ENCODE assay signal across 24 mouse cellular contexts in genomic region chr15:80721861-80722260, GRCm38 (mm10). TPM values are rescaled to one million over a fixed set of nuclear protein-coding genes. Genes with fewer than 3 reads are reported as not detected.
DNase-seq lines count a peak whose midpoint lies in the region; ATAC-seq and TF ChIP-seq lines count a peak whose summit lies in the region.
"Had no signal": no experiment of that assay in that cellular context is flagged by ENCODE, and none has a peak within 500 bp of the region (broad histone marks: within the 10 kb centered on the region; RNA-seq: fewer than 3 reads in every experiment).

No protein-coding gene starts in this region.

- peak overlapping the region; percentile 15; the same call in 1 of the 2 replicates for H3K9ac ChIP-seq in heart, adult 2 months (ENCODE audit: low read depth, low read length)
- H3K9ac ChIP-seq in heart, embryonic 12.5 days: no peak overlapping the region
- H3K9ac ChIP-seq in midbrain, embryonic 11.5 days (ENCODE audit: low read length): no peak overlapping the region
- no peak overlapping the region for H3K9ac ChIP-seq in midbrain, embryonic 15.5 days
- H3K9ac ChIP-seq: embryonic facial prominence, embryonic 15.5 days; forebrain, embryonic 15.5 days; hindbrain, embryonic 14.5 days had no signal

- no peaks in the 10 kb centered on the region for H3K27me3 ChIP-seq in heart, adult 2 months (ENCODE audit: control insufficient read depth, insufficient read depth, low read length)
- no peaks in the 10 kb centered on the region for H3K27me3 ChIP-seq in heart, embryonic 12.5 days (replicated peaks)
- H3K27me3 ChIP-seq in midbrain, embryonic 11.5 days (ENCODE audit: control insufficient read depth, insufficient read depth, low read length): no peaks in the 10 kb centered on the region
- no peaks in the 10 kb centered on the region for H3K27me3 ChIP-seq in midbrain, embryonic 15.5 days (replicated peaks)
- H3K27me3 ChIP-seq: CH12.LX; embryonic facial prominence, embryonic 15.5 days; forebrain, embryonic 15.5 days; Patski had no signal

- no peak for TF ChIP-seq EP300 in heart, adult 2 months (IDR thresholded peaks at IDR 0.05; ENCODE audit: insufficient read depth, low read depth, low read length)

- peaks cover 8% of the 10 kb centered on the region for H3K36me3 ChIP-seq in heart, adult 2 months (ENCODE audit: control insufficient read depth, insufficient read depth, low read length)
- no peaks in the 10 kb centered on the region for H3K36me3 ChIP-seq in heart, embryonic 12.5 days
- H3K36me3 ChIP-seq in midbrain, embryonic 11.5 days (ENCODE audit: control insufficient read depth, insufficient read depth, low read length): no peaks in the 10 kb centered on the region
- no peaks in the 10 kb centered on the region for H3K36me3 ChIP-seq in midbrain, embryonic 15.5 days (replicated peaks)
- H3K36me3 ChIP-seq: embryonic facial prominence, embryonic 15.5 days; forebrain, embryonic 10.5 days; forebrain, embryonic 15.5 days; heart, embryonic 10.5 days; hindbrain, embryonic 10.5 days had no signal

- peaks cover 16% of the 10 kb centered on the region for H3K4me1 ChIP-seq in heart, adult 2 months (ENCODE audit: control insufficient read depth, insufficient read depth, low read length)
- H3K4me1 ChIP-seq in heart, embryonic 12.5 days (replicated peaks): peaks cover 14% of the 10 kb centered on the region
- H3K4me1 ChIP-seq in midbrain, embryonic 11.5 days (ENCODE audit: control insufficient read depth, insufficient read depth, low read length): no peaks in the 10 kb centered on the region
- no peaks in the 10 kb centered on the region for H3K4me1 ChIP-seq in midbrain, embryonic 15.5 days
- H3K4me1 ChIP-seq: hindbrain, embryonic 10.5 days had no signal

- peaks cover 9% of the 10 kb centered on the region for H3K79me2 ChIP-seq in heart, adult 2 months (replicated peaks; ENCODE audit: control insufficient read depth, insufficient read depth, low read length)

- intact Hi-C loops in heart, adult 2 months (cut with DNase I): no loop called here

- TF ChIP-seq CTCF in heart, adult 2 months (IDR thresholded peaks at IDR 0.05): no peak

- no peak for ATAC-seq in heart, embryonic 12.5 days (ENCODE audit: insufficient number of reproducible peaks, low FRiP score)
- no peak for ATAC-seq in midbrain, embryonic 11.5 days (ENCODE audit: low FRiP score)
- no peak for ATAC-seq in midbrain, embryonic 15.5 days (replicated peaks)
- ATAC-seq in activated CD4-positive, CD25-positive, alpha-beta regulatory T cell, adult 4 months: peak; percentile 36
- ATAC-seq: forebrain, embryonic 15.5 days; intestine, postnatal 0 days; Patski had no signal

- no peak overlapping the region for H3K4me3 ChIP-seq in heart, adult 2 months
- no peak overlapping the region for H3K4me3 ChIP-seq in heart, embryonic 12.5 days
- H3K4me3 ChIP-seq in midbrain, embryonic 11.5 days (ENCODE audit: low read depth, low read length): no peak overlapping the region
- no peak overlapping the region for H3K4me3 ChIP-seq in midbrain, embryonic 15.5 days
- H3K4me3 ChIP-seq: embryonic facial prominence, embryonic 15.5 days; erythroblast, embryonic 14.5 days; forebrain, embryonic 10.5 days; forebrain, embryonic 15.5 days; heart, embryonic 10.5 days; hindbrain, embryonic 10.5 days had no signal

- no peak for DNase-seq in heart, adult 2 months
- DNase-seq in midbrain, embryonic 11.5 days (ENCODE audit: low spot score, missing footprints): peak; percentile 23
- DNase-seq in spleen, postnatal 4 days (ENCODE audit: low spot score in 2 of 2): no peak
- no peak for DNase-seq in frontal cortex, postnatal 36 days (ENCODE audit: low spot score in 2 of 2)
- DNase-seq: adrenal gland, adult 2 months; adrenal gland, postnatal 36 days; cerebellum, adult 2 months; cerebellum, postnatal 10 days; embryo, embryonic 11 days; gastrocnemius, postnatal 14 days had no signal

- no peak overlapping the region for H3K4me2 ChIP-seq in heart, embryonic 12.5 days
- no peak overlapping the region for H3K4me2 ChIP-seq in midbrain, embryonic 11.5 days
- no peak overlapping the region for H3K4me2 ChIP-seq in midbrain, embryonic 15.5 days
- H3K4me2 ChIP-seq: embryonic facial prominence, embryonic 15.5 days; forebrain, embryonic 15.5 days; hindbrain, embryonic 14.5 days had no signal

- H3K27ac ChIP-seq in heart, adult 2 months: no peak overlapping the region
- H3K27ac ChIP-seq in heart, embryonic 12.5 days (ENCODE audit: poor library complexity, severe bottlenecking): no peak overlapping the region
- H3K27ac ChIP-seq in midbrain, embryonic 11.5 days (ENCODE audit: low read depth, low read length): no peak overlapping the region
- H3K27ac ChIP-seq in midbrain, embryonic 15.5 days: no peak overlapping the region
- H3K27ac ChIP-seq: embryonic facial prominence, embryonic 15.5 days; forebrain, embryonic 10.5 days; forebrain, embryonic 15.5 days; heart, embryonic 10.5 days; hindbrain, embryonic 10.5 days; hindbrain, embryonic 14.5 days had no signal

- WGBS in heart, adult 2 months: 85% methylated on average over 6 of the region's 6 CpGs
- 71% methylated on average over 6 of the region's 6 CpGs for WGBS in heart, embryonic 12.5 days
- 90% methylated on average over 6 of the region's 6 CpGs for WGBS in midbrain, embryonic 11.5 days
- 81% methylated on average over 6 of the region's 6 CpGs for WGBS in midbrain, embryonic 15.5 days

- no peaks in the 10 kb centered on the region for H3K9me3 ChIP-seq in heart, embryonic 12.5 days (replicated peaks)
- H3K9me3 ChIP-seq in midbrain, embryonic 11.5 days (ENCODE audit: control insufficient read depth, low read length): no peaks in the 10 kb centered on the region
- H3K9me3 ChIP-seq in midbrain, embryonic 15.5 days: no peaks in the 10 kb centered on the region
- H3K9me3 ChIP-seq: embryonic facial prominence, embryonic 15.5 days; forebrain, embryonic 10.5 days; forebrain, embryonic 15.5 days; heart, embryonic 10.5 days; hindbrain, embryonic 10.5 days had no signal

- TF ChIP-seq POLR2A in heart, adult 2 months (IDR thresholded peaks at IDR 0.05; ENCODE audit: insufficient read depth, low read depth, low read length): no peak

RNA-seq across cellular contexts. Expression of gene Tnrc6b, which starts 10.7 kb away (rescaled TPM):
- total RNA-seq in heart, adult 2 months (2021): 10 to 100 TPM; 43.7 to 48.1 TPM
- polyA plus RNA-seq in heart, adult 2 months (2012; rRNA removed): 9.4 and 13.1 TPM in 2 replicates
- polyA plus RNA-seq in heart, embryonic 12.5 days (2016; fragmentation: Nextera tagmentation; extraction: Ambion mirVana): 36.8 and 38.5 TPM in 2 replicates
- 14.7 and 17.0 TPM in 2 replicates for polyA plus RNA-seq in midbrain, embryonic 11.5 days (2014; fragmentation: Nextera tagmentation; extraction: Ambion mirVana)
- 39.3 and 47.2 TPM in 2 replicates for polyA plus RNA-seq in midbrain, embryonic 15.5 days (2015; fragmentation: Nextera tagmentation; extraction: Ambion mirVana)
- 10 to 100 TPM; 35.6 to 58.6 TPM for polyA plus RNA-seq in activated CD4-positive, CD25-positive, alpha-beta regulatory T cell, adult 4 months (2017; shearing (Covaris generic))

RNA-seq across cellular contexts. Expression of gene Fam83f, which starts 50.2 kb away (rescaled TPM):
- total RNA-seq in heart, adult 2 months (2021): not detected
- 0.09 and 0.21 TPM in 2 replicates for polyA plus RNA-seq in heart, adult 2 months (2012; rRNA removed)
- polyA plus RNA-seq in heart, embryonic 12.5 days (2016; fragmentation: Nextera tagmentation; extraction: Ambion mirVana): 0.08 and 0.20 TPM in 2 replicates
- 0.12 and 0.16 TPM in 2 replicates for polyA plus RNA-seq in midbrain, embryonic 11.5 days (2014; fragmentation: Nextera tagmentation; extraction: Ambion mirVana)
- polyA plus RNA-seq in midbrain, embryonic 15.5 days (2015; fragmentation: Nextera tagmentation; extraction: Ambion mirVana): 0.36 and 0.52 TPM in 2 replicates
- not detected for polyA plus RNA-seq in activated CD4-positive, CD25-positive, alpha-beta regulatory T cell, adult 4 months (2017; shearing (Covaris generic))
- total RNA-seq: common myeloid progenitor, adult 5-6 weeks had no signal
- polyA plus RNA-seq: erythroblast, embryonic 14.5 days; Patski had no signal
